Mouse (Mus musculus) hindbrain, embryonic 12.5 days (tissue): ENCODE results near the gene Creg2. TPM values are rescaled to one million over a fixed set of nuclear protein-coding genes. Genes with fewer than 3 reads are reported as not detected.

Experiments used
- ATAC-seq: fragments of 200-750 bp; cut with Nextera tagmentation; 2 replicates; pipeline ENCODE4 v1.8.0; 2017; ENCODE audit warnings: moderate TSS enrichment; ENCODE audit not compliant: low FRiP score
- H3K27ac ChIP-seq: fragments of 300-500 bp; sonication (generic); 2 replicates; pipeline ENCODE4 v1.5.1; 2016; ENCODE audit warnings: mild to moderate bottlenecking
- H3K27me3 ChIP-seq: fragments of 300-500 bp; sonication (generic); 2 replicates; pipeline ENCODE4 v1.6.1; 2016; ENCODE audit warnings: mild to moderate bottlenecking
- H3K36me3 ChIP-seq: fragments of 300-500 bp; sonication (generic); 2 replicates; pipeline ENCODE4 v1.6.1; 2016; ENCODE audit warnings: mild to moderate bottlenecking
- H3K4me1 ChIP-seq: fragments of 300-500 bp; sonication (generic); 2 replicates; pipeline ENCODE4 v1.6.1; 2016
- H3K4me2 ChIP-seq: fragments of 300-500 bp; sonication (generic); replicated peaks from 2 replicates; pipeline ENCODE4 v1.6.1; 2016; ENCODE audit warnings: mild to moderate bottlenecking
- H3K4me3 ChIP-seq: fragments of 300-500 bp; sonication (generic); 2 replicates; pipeline ENCODE4 v1.5.1; 2016; ENCODE audit warnings: mild to moderate bottlenecking
- H3K9ac ChIP-seq: fragments of 300-500 bp; sonication (generic); 2 replicates; pipeline ENCODE4 v1.6.1; 2016; ENCODE audit warnings: mild to moderate bottlenecking, moderate library complexity
- H3K9me3 ChIP-seq: fragments of 300-500 bp; sonication (generic); replicated peaks from 2 replicates; pipeline ENCODE4 v1.6.1; 2016; ENCODE audit warnings: mild to moderate bottlenecking
- WGBS: fragments of 180-500 bp; shearing (Covaris S2); methylation state at CpG from one replicate; pipeline ENCODE4 v1.1.7; 2016; 5-methylcytosine and 5-hydroxymethylcytosine counted together
- polyA plus RNA-seq: library from polyadenylated mRNA; unstranded; fragments of >200 nt; fragmentation: Nextera tagmentation; extraction: Ambion mirVana; gene quantifications from 2 replicates; pipeline ENCODE4 v1.2.1, GENCODE M21; 2016

Gene Creg2
- polyA plus RNA-seq, 1 experiment from 2014 or later = 2.3 TPM

GRCm38 (mm10) chr1:39648584-39648983 lies 2.7 kb downstream of the Creg2 start:
- Histone ChIP-seq H3K9me3 (no peaks in the 10 kb centered on the region), H3K4me3 (no peak overlapping the region), H3K9ac (no peak overlapping the region), H3K27me3 (peaks cover 35% of the 10 kb centered on the region), H3K36me3 (no peaks in the 10 kb centered on the region), H3K27ac (no peak overlapping the region), H3K4me1 (peaks cover 21% of the 10 kb centered on the region), H3K4me2 (no peak overlapping the region)
- WGBS = 87% methylated on average over 7 of the region's 7 CpGs
- ATAC-seq = no peak

- Histone ChIP-seq H3K9ac (no peak overlapping the region), H3K27ac (no peak overlapping the region), H3K36me3 (no peaks in the 10 kb centered on the region), H3K9me3 (no peaks in the 10 kb centered on the region; the same call in 1 of the 2 replicates), H3K4me1 (peaks cover 20% of the 10 kb centered on the region), H3K27me3 (peaks cover 26% of the 10 kb centered on the region), H3K4me3 (no peak overlapping the region), H3K4me2 (no peak overlapping the region)
- 0 out of 2 replicates have a peak, but pooled peaks have one; percentile 15 for ATAC-seq
- 44% methylated on average over 8 of the region's 8 CpGs for WGBS
Observed at GRCm38 (mm10) chr1:39645905-39646759, 5.1 kb downstream of the Creg2 start.

GRCm38 (mm10) chr1:39644333-39644732 lies 6.9 kb downstream of the Creg2 start:
- Histone ChIP-seq H3K4me3 (no peak overlapping the region), H3K4me2 (no peak overlapping the region), H3K27me3 (peaks cover 10% of the 10 kb centered on the region; the same call in 1 of the 2 replicates), H3K9ac (no peak overlapping the region), H3K36me3 (no peaks in the 10 kb centered on the region), H3K27ac (no peak overlapping the region), H3K4me1 (peaks cover 7% of the 10 kb centered on the region; the same call in 1 of the 2 replicates), H3K9me3 (no peaks in the 10 kb centered on the region; the same call in 1 of the 2 replicates)
- WGBS = 81% methylated on average over 1 of the region's 1 CpGs
- ATAC-seq = no peak

- no peak overlapping the region for H3K4me2 ChIP-seq
- WGBS = 88% methylated on average over 7 of the region's 7 CpGs
- H3K36me3 ChIP-seq = no peaks in the 10 kb centered on the region
- H3K9ac ChIP-seq = no peak overlapping the region
- H3K27ac ChIP-seq = no peak overlapping the region
- H3K4me1 ChIP-seq = peaks cover 10% of the 10 kb centered on the region; the same call in 1 of the 2 replicates
- no peaks in the 10 kb centered on the region; the same call in 1 of the 2 replicates for H3K9me3 ChIP-seq
- no peak for ATAC-seq
- no peaks in the 10 kb centered on the region for H3K27me3 ChIP-seq
- H3K4me3 ChIP-seq = no peak overlapping the region
Observed at GRCm38 (mm10) chr1:39641667-39642066, 9.6 kb downstream of the Creg2 start.

GRCm38 (mm10) chr1:39637139-39637538 lies 14.1 kb downstream of the Creg2 start:
- no peak overlapping the region for H3K4me3 ChIP-seq
- no peak overlapping the region for H3K27ac ChIP-seq
- H3K9me3 ChIP-seq = no peaks in the 10 kb centered on the region; the same call in 1 of the 2 replicates
- no peaks in the 10 kb centered on the region for H3K36me3 ChIP-seq
- no peak overlapping the region for H3K4me2 ChIP-seq
- WGBS = 63% methylated on average over 8 of the region's 8 CpGs
- H3K4me1 ChIP-seq = peaks cover 10% of the 10 kb centered on the region; the same call in 1 of the 2 replicates
- H3K27me3 ChIP-seq = no peaks in the 10 kb centered on the region
- H3K9ac ChIP-seq = no peak overlapping the region
- ATAC-seq = no peak

- no peak overlapping the region for H3K4me2 ChIP-seq
- H3K4me3 ChIP-seq = no peak overlapping the region
- H3K9me3 ChIP-seq = no peaks in the 10 kb centered on the region; the same call in 1 of the 2 replicates
- ATAC-seq = peak; percentile 43; the same call in 1 of the 2 replicates
- no peak overlapping the region for H3K27ac ChIP-seq
- H3K36me3 ChIP-seq = no peaks in the 10 kb centered on the region
- no peaks in the 10 kb centered on the region for H3K27me3 ChIP-seq
- H3K9ac ChIP-seq = no peak overlapping the region
- H3K4me1 ChIP-seq = peaks cover 10% of the 10 kb centered on the region; the same call in 1 of the 2 replicates
- 11% methylated on average over 5 of the region's 5 CpGs for WGBS
Observed at GRCm38 (mm10) chr1:39636660-39637059, 14.6 kb downstream of the Creg2 start.

GRCm38 (mm10) chr1:39636196-39636595 lies 15.1 kb downstream of the Creg2 start:
- no peaks in the 10 kb centered on the region for H3K36me3 ChIP-seq
- peaks cover 10% of the 10 kb centered on the region; the same call in 1 of the 2 replicates for H3K4me1 ChIP-seq
- H3K4me3 ChIP-seq = no peak overlapping the region
- H3K27me3 ChIP-seq = no peaks in the 10 kb centered on the region
- WGBS = 29% methylated on average over 5 of the region's 5 CpGs
- H3K9me3 ChIP-seq = no peaks in the 10 kb centered on the region
- H3K27ac ChIP-seq = no peak overlapping the region
- no peak overlapping the region for H3K9ac ChIP-seq
- H3K4me2 ChIP-seq = no peak overlapping the region
- ATAC-seq = no peak

- ATAC-seq = no peak
- H3K4me3 ChIP-seq = no peak overlapping the region
- no peaks in the 10 kb centered on the region for H3K4me1 ChIP-seq
- H3K9me3 ChIP-seq = no peaks in the 10 kb centered on the region
- WGBS = 89% methylated on average over 9 of the region's 9 CpGs
- H3K27me3 ChIP-seq = no peaks in the 10 kb centered on the region
- H3K27ac ChIP-seq = no peak overlapping the region
- no peak overlapping the region for H3K4me2 ChIP-seq
- no peaks in the 10 kb centered on the region for H3K36me3 ChIP-seq
- no peak overlapping the region for H3K9ac ChIP-seq
Observed at GRCm38 (mm10) chr1:39628606-39629005, 22.7 kb downstream of the Creg2 start.

- no peak overlapping the region for H3K4me2 ChIP-seq
- 70% methylated on average over 3 of the region's 3 CpGs for WGBS
- ATAC-seq = no peak
- H3K4me3 ChIP-seq = no peak overlapping the region
- H3K27me3 ChIP-seq = no peaks in the 10 kb centered on the region
- H3K4me1 ChIP-seq = no peaks in the 10 kb centered on the region
- H3K9me3 ChIP-seq = 0 out of 2 replicates have a peak, but pooled peaks cover 1% of the 10 kb centered on the region
- no peak overlapping the region for H3K9ac ChIP-seq
- H3K36me3 ChIP-seq = no peaks in the 10 kb centered on the region
- H3K27ac ChIP-seq = no peak overlapping the region
Observed at GRCm38 (mm10) chr1:39625491-39625890, 25.8 kb downstream of the Creg2 start.

- H3K9me3 ChIP-seq = 0 out of 2 replicates have a peak, but pooled peaks cover 4% of the 10 kb centered on the region
Observed at GRCm38 (mm10) chr1:39623729-39624128, 27.5 kb downstream of the Creg2 start.

GRCm38 (mm10) chr1:39623106-39623505 lies 28.2 kb downstream of the Creg2 start:
- Histone ChIP-seq H3K36me3 (no peaks in the 10 kb centered on the region), H3K27me3 (no peaks in the 10 kb centered on the region)
- ATAC-seq = no peak

More at GRCm38 (mm10) chr1:39623729-39624128, 27.5 kb downstream of the Creg2 start:
- Histone ChIP-seq H3K27ac (no peak overlapping the region), H3K4me1 (no peaks in the 10 kb centered on the region), H3K4me3 (no peak overlapping the region), H3K9ac (no peak overlapping the region), H3K27me3 (no peaks in the 10 kb centered on the region), H3K4me2 (no peak overlapping the region), H3K36me3 (no peaks in the 10 kb centered on the region)
- no peak for ATAC-seq
- WGBS = 62% methylated on average over 1 of the region's 1 CpGs

GRCm38 (mm10) chr1:39618524-39618923 lies 32.8 kb downstream of the Creg2 start:
- 41% methylated on average over 8 of the region's 8 CpGs for WGBS
- Histone ChIP-seq H3K9me3 (0 out of 2 replicates have a peak, but pooled peaks cover 4% of the 10 kb centered on the region), H3K9ac (no peak overlapping the region), H3K4me2 (no peak overlapping the region), H3K4me1 (peaks cover 4% of the 10 kb centered on the region; the same call in 1 of the 2 replicates), H3K36me3 (no peaks in the 10 kb centered on the region), H3K4me3 (no peak overlapping the region), H3K27me3 (peaks cover 2% of the 10 kb centered on the region; the same call in 1 of the 2 replicates), H3K27ac (no peak overlapping the region)
- ATAC-seq = no peak

More at GRCm38 (mm10) chr1:39623106-39623505, 28.2 kb downstream of the Creg2 start:
- peaks cover 4% of the 10 kb centered on the region; the same call in 1 of the 2 replicates for H3K4me1 ChIP-seq
- no peak overlapping the region for H3K27ac ChIP-seq
- no peak overlapping the region for H3K4me2 ChIP-seq
- 0 out of 2 replicates have a peak, but pooled peaks cover 4% of the 10 kb centered on the region for H3K9me3 ChIP-seq
- WGBS = 88% methylated on average over 5 of the region's 5 CpGs
- H3K4me3 ChIP-seq = no peak overlapping the region
- no peak overlapping the region for H3K9ac ChIP-seq
